Mouse (Mus musculus) testis, adult 2 months (tissue): ENCODE data around the gene Ccdc47.

Source experiments
- CTCF ChIP-seq: fragments of 200-500 bp; IDR thresholded peaks from 2 replicates; pipeline ENCODE4 v1.5.1; 2012; ENCODE audit warnings: low read depth, mild to moderate bottlenecking, inconsistent platforms, low read length, moderate library complexity; ENCODE audit not compliant: control insufficient read depth, insufficient read depth, insufficient replicate concordance
- POLR2A ChIP-seq: fragments of 200-500 bp; IDR thresholded peaks from 2 replicates; pipeline ENCODE4 v1.6.1; 2012; ENCODE audit warnings: low read depth, mild to moderate bottlenecking, inconsistent platforms, low read length, moderate library complexity; ENCODE audit not compliant: control insufficient read depth

DNA sequence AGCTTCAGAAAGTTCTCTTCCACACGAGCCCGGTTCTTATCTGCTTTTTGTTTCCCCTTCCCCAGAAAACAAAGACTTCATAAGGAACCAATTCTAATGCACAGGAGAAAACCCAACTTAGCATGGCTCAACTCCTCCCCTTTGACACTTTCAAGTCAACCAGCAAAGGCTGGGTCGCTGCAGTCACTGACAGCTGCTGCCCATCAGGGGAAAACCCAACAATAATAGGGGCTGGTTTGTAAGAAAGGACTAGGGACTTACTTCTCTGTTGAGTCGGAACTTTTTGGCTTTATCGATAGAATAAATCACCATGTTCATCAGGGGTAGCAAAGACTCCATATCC, 14.1 kb downstream of the Ccdc47 start, which contains the start of gene Strada:
- TF ChIP-seq POLR2A (no peak), CTCF (no peak)
